Mouse (Mus musculus) kidney, adult 2 months (tissue): ENCODE data around the gene Dbn1.

Experiments
- CTCF ChIP-seq: fragments of 200-500 bp; conservative IDR thresholded peaks from 2 replicates; pipeline ENCODE4 v1.5.1; 2011; ENCODE audit warnings: low read depth, mild to moderate bottlenecking, control low read depth, low read length, moderate library complexity, mixed read lengths; ENCODE audit not compliant: insufficient read depth, insufficient read length
- POLR2A ChIP-seq: fragments of 200-500 bp; IDR thresholded peaks from one replicate; pipeline ENCODE4 v1.6.1; 2011; ENCODE audit warnings: low read depth, low read length, control low read depth

DNA sequence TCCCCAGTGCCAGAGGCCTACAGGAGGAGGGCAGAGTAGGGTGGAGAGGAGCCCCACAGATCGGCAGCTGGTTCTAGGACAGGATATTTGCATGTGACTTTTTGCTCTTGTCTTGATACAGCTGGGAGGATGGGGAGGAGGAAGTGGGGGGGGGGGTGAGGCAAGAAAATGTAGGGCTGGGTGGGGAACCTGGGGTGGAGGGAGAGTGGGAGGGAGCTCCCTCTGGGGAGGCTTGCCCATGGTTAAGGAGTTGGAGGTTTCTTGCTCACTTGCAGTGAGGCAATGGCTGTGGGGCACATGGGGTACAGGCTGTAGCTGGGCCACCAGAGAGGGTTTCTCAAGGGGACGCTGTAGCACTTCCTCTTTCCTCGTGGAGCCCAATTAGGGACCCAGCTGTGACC is 40.4 kb downstream of the Dbn1 start:
- TF ChIP-seq CTCF: no peak
- TF ChIP-seq POLR2A: no peak
